Mouse (Mus musculus): ENCODE data around the gene Xylt1.
A peak's percentile ranks its signal among the peaks of the same experiment; 100 is the strongest.

The Xylt1 gene

DNA sequence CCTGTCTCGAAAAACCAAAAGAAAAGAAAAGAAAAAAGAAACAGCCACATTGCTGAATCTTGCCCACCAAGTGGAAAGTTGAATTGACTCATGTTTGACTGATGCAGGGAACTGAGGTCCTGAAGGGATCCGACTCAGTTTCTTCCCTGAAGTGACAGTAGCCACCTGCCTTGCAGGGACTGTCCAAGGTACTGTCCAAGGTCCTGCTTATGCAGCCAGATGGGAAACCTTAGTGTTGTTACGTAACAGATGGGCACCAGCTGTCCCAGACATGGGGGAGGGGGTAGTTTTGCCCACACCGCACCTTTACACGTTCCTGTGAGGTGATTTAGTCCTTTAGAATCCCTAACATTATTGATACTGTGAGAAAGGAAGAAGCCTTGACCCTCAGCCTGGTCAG lies 235.5 kb downstream of the Xylt1 start:
- DNase-seq (ENCODE audit: low spot score), result no peak

DNA sequence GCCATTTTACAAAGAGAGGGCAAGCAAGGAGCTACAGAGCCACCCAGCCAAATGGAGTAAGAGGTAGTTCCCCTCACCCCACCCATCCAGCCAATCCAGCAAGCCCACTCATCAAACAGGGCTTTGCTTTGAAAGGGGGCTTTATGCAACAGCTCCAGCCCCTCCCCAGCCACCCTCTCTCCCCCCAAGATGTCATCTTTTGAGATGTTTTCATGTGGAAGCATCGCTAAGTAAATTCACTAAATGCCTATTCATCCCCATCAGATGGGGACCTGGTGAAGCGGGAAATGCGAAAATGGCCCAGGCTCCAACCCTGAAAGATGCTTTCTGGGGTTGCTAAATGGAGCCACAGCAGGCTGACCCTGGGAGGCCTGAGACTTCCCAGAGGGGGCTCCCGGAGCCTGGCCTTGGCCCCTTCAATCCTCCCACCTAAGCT lies 238.0 kb downstream of the Xylt1 start:
- no peak for DNase-seq (ENCODE audit: low spot score)

DNA sequence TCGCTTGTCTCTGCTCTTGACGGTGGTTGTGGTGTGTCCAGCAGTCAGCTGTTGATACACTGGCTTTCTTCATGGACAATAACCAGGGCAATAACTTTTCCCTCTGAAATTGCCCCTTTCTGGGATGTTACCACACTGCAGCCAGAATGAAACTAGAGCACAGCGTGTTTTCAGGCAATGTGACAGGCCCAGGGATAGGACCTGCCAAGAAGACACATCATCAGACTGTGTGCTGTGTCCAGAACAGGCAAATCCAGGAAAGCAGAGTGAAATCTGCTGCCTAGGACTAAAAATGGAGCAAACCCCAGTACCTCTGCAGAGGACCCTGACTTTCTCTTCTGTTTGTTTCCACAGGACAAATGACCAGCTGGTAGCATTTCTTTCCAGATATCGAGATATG lies 240.8 kb downstream of the Xylt1 start:
- no peak for DNase-seq (ENCODE audit: low spot score)

DNA sequence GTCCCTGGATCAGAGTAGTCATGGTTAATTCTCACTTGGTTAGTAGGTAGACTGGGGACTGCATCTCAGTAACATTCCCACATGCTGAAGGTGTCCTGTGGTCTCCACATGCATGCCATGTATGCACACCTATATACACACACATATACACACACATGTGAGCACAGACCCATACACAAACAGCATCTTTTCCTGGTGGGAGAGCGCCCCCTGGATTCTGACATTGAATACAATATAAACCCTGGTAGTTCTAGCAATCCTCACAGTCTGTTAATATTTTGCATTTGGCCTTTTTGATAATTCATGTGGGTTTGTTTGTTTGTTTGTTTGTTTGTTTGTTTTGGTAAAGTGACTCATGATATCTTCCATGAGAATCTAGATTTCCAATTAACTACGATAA lies 242.0 kb downstream of the Xylt1 start:
- peak; percentile 25 for DNase-seq (ENCODE audit: low spot score)

DNA sequence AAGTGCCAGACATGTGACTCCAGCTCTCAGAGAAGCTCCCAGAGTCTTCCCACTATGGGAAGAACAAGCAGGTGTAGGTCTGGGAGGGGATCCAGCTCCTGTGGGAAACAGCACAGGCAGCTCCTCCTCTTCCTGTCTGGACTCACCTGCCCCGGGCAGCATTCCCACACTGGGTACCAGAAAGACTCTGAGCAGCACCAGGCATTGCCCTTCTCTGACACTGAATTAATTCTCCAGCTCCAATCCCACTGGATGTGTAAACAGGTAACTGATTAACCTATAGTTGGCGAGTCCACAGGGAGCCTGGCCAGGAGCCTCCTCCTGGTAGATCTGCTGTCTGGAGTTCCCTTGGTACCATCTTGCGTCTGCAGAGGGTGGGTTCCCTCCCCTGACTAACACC lies 248.0 kb downstream of the Xylt1 start:
- DNase-seq (ENCODE audit: low spot score), result no peak

DNA sequence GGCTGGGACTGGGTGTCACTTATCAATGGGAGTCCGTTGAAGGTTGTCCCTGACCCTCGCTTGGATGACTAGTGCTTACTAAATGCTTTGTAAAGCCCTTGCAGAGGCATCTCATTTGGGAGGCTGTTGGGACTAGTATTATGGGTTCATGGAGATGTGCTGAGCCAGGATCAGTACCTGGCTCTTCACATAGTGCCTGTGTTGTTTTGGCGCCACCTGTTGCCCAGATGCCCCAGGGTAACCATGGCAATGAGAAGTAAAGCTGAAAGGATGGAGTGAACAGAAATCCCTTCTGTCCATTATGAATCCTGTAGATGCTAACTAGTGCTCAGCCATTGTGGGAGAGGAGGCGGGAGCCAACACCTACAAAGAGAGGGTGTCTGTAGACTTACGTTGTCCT lies 249.9 kb downstream of the Xylt1 start:
- peak; percentile 5 for DNase-seq (ENCODE audit: low spot score)

DNA sequence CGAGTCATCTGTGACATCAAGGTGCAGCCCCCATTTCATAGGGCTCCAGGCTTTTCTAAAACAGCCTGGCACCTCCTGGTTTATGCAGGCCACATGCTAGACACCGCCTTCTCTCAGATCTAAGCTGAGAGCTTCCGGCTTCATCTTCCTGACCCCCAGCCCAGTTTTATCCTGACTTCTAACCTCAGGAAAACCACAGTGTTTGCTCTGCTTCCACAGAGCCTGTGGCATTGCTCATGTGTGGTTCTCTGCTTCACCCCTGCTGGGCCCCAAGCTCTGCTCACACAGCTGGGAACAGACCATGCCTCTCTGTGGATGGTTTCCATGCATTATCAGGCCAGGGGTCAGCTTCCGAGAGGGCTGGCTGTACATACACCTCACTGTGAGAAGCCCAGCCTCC lies 254.8 kb downstream of the Xylt1 start:
- DNase-seq (ENCODE audit: low spot score), result no peak

DNA sequence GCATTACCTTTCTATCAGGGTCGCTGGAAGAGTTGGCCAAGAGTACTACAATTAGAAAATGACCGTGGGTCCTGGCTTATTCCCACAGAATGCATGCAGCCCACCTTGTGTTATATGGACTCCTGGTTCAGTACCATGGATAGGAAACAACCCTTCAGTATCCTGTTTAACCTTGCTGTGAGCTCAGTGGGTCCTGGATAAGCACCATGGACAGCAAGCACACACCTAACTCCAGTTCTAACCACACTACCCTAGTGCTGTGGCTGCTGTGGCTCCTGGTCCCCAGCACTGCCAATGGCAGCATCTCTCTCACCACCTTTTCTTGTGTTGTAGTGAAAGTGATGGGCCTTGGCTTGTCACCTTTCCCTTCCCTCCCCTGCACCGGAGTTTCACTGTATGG lies 255.9 kb downstream of the Xylt1 start:
- DNase-seq (ENCODE audit: low spot score), result no peak

DNA sequence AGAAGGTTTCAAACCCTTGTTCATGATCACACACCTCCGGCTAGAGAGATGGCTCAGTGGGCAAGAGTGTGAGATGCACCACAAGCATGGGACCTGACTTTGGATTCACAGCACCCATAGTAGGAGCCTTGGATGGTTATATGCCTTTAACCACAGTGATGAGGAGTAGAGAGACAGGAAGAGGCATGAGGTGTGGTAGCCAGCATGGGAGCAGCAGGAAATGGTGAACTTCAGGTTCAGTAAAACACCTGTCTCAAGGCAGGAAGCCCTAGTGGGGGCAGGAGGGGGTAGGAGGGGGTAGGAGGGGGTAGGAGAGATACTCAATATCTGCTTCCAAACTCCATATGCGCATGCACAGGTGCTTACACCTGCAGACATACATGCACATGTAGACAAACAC lies 257.2 kb downstream of the Xylt1 start:
- no peak for DNase-seq (ENCODE audit: low spot score)

DNA sequence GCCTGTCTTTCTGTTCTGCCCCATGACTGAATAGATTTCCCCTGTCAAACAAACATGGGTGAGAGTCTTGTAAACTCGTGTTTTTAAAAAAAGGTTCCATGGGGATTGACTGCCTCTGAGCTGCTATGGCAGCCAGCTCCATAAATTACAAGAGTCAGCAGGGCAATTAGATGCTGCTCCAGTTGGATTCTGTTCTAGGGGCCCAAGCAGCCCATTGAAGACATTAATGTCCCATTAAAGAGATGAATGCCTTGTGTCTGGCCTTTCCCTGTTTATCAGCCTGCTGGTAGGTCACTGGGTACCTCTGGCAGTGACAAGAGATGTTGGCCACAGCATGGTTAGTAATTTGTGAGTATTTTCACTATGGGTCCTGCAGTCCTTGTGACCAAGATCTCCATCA lies 271.9 kb downstream of the Xylt1 start:
- DNase-seq (ENCODE audit: low spot score), result no peak

DNA sequence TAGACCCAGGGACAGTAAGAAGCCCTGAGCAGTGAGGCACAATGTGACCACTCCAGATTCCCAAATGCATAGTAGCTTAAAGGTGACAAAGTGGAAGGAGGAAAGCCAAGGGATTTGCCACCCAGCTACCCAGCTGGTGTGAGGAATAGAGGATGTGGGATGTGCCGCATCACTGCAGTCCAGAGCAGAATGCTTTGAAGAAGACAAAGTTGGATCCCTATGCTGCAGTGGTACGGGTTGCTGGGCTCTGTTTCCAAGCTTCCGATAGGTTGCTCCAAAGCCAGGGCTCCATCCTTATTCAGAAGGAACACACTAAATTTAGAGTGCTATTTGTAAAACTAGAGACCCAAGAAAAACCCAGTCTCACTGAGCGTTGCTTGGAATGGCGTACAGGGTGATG lies 275.0 kb downstream of the Xylt1 start:
- no peak for DNase-seq (ENCODE audit: low spot score)

DNA sequence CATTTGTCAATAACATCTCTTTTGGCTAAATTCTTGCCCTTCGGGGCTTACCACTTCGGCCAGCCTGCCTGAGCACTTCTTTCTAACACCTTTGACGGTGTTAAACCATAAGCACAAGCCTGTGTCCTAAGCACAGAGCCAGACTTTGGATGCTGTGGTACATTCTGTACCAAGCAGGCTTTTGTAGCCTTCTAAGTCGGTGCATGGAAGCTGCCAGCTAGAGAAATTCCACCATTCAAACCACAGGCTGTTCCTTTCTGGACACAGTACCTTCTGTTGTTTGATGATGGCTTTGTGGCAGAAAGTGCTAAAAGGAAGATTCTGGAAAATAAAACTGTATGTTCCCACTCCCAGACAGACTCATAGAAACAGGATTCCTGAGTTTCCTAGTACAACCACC lies 277.4 kb downstream of the Xylt1 start:
- no peak for DNase-seq (ENCODE audit: low spot score)

DNA sequence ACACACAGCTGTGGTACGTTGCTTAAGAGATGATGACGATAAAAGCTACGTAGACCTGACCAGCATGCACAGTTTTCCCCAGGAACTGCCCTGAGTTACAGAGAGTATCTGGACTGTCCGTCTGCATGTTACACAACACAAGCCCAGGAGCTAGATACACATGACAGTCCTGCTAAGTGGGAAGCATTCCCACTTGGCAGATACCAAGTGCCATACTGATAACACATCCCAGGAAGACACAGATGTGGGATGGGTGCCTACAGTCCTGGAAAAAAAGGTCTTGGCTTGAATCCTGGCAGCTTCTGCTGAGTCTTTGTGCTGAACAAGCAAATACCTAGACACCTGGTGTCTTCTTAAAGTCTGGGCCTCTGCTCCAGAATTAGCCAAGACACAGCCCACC lies 278.0 kb downstream of the Xylt1 start:
- DNase-seq (ENCODE audit: low spot score), result no peak

DNA sequence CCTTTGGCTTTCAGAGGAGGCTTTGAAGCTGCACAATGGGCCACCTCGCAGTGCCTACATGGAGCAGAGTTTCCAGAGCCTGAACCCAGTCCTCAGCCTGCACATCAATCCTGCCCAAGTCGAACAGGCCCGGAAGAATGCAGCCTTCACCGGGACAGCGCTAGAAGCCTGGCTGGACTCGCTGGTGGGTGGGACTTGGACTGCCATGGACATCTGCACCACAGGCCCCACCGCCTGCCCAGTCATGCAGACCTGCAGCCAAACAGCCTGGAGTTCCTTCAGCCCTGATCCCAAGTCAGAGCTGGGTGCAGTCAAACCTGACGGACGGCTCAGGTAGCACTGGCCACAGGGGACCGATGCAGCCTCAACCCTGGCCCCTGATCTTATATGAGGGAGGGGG lies 286.5 kb downstream of the Xylt1 start:
- no peak for DNase-seq (ENCODE audit: low spot score)

DNA sequence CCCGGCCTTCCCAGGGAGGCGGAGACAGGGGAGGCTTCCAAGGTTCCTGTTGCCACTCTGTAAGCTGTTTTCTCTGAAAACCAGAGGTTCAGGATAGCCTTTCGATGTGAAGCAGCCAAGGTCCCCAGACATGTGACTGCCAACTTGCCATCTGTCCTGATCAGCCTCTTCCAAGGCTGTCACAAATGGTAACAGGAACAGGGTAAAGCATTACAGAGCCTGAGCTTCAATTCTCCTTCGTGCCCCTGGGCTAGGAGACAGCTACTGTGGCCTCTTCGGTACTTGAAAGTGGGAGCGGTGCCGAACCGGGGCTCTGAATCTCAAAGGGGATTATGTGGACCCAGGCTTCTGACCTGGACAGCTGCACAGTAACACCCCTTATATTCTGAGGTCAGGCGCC lies 287.4 kb downstream of the Xylt1 start:
- DNase-seq (ENCODE audit: low spot score), result no peak

DNA sequence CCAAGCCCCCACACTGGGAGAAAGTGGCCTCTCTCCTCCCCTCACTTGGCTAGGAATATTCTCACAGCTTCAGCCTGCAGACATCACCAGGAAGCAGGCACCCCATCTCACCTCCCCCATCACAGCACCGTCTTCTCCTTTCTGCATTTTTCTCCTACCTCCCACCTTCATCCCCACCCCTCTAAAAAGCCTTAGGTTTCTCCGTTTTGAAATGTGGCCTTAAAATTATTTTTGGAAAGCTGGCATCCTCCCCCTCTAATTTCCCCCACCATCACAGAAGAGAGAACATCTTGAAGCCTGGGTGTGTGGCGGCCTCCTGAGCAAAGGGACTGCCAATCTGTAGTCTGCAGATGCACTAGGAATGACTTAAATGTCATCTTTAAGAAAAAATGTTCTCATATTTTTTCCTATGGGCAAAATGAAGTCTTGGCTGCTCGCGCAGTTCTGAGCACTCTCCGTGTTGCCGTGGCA lies 291.4 kb downstream of the Xylt1 start:
- no peak for DNase-seq (ENCODE audit: low spot score)

DNA sequence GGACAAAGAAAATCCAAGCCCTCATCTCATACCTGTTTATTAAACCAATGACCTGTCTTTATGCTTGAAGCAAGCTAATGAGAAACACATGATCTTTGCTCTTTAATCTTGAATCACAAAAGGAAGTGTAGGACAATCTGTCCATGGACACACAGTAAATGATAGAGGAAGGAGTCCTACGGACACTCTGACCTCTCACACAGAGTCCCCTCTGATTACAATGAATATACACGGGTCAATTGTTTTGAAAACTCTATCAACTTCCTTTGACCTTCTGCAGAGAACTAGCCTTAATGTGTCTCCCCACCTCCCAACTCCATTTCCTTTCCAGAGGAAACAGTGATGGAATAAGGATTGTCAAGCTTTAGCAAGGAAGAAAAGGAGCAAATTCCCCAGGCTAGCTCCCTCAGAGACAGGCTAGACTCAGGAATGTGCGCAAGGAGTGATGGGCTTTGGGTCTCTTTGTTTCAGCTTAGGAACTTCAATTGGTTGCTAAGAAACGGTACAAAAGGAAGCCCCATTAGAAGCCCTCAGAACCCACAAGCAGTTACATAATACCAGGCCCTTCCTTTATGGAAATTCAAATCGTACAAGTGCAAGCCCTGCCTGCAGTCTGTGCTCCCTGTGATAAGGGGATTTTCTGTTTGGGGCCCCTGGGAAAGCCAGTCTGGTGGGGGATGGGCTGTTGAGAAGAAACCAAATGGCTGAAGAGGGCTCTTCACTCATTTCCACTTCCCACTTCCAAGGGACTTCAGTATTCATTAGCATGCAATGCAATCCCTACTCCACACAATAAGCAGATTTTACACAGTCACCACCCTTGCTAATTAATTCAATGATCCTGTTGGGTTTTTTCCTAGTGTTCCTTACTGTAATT lies 305.6 kb downstream of the Xylt1 start:
- no peak for DNase-seq (ENCODE audit: low spot score)

DNA sequence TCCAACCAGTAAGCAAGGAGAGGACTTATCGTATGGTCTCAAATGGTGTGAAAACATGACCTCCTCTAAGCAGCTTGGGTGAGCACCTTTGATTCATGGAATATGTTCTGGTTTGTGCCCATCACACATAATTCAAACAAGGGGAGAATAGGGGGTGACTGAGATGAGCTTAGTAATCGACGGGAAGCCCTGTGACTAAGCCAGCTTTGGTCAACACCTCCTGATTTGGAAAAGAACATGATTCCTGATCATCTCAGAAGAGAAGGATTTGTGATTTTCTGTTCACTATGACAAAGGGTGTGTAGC lies 306.2 kb downstream of the Xylt1 start:
- no peak for DNase-seq (ENCODE audit: low spot score)

DNA sequence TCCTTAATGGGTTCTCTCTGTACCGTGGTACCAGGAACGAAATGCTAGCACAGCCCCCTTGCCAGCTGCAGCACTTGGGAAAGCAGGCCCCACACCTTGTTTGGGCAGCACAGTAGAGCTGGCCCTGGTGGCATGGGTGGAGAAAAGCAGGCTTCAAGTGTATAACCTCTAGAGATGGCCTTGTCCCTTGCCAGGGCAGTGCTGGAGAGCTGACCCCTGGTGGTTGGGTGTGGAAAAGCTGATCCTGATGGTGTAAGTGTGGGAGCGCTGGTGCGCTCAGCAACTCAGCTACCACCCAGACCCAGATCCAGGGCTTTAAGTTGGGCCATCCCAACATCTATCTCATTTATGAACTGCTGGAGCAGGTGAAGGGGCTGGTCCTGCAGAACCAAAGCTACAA lies 314.8 kb downstream of the Xylt1 start:
- DNase-seq (ENCODE audit: low spot score), result no peak

DNA sequence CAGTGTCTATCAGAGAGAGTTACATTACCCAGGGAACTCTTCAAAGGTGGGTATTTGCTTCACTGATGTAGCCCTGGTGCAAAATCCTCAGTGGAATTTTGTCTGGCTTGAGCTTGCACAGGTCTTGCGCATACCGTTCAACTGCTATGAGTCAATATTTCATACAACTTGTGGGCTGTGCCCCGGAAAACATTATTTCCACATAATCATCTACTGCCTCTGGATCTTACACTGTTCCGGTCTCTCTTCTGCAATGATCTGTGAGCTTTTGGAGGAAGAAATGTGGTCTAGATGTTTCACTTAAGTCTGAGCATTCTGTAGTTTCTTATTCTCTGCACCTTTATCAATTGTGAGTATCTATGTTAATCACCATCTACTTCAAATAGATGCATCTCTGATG lies 316.9 kb downstream of the Xylt1 start:
- DNase-seq (ENCODE audit: low spot score), result no peak

DNA sequence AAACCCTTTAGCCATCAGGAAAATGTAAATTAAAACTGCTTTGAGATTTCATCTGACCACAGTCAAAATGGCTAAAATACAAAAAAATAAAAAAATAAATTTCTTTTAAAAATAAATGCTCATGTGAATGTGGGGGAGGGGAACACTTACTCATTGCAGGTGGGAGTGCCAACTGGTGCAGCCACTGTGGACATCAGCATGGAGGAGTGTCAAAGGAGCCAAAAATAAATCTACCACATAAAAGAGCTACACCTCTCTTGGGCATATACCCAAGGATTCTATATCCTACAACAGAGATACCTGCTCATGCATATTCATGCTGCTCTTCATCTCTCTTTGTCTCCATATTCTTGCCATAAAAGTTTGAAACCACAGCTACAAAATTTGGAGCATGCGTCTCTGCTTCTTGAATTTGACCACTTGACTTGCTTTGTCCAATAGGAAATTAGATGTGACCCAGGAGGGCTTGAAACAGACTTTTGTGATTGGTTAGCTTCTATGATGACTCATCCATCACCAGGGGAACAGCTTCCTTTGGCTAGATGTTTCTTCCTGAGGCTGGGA lies 317.9 kb downstream of the Xylt1 start:
- DNase-seq (ENCODE audit: low spot score), result no peak

DNA sequence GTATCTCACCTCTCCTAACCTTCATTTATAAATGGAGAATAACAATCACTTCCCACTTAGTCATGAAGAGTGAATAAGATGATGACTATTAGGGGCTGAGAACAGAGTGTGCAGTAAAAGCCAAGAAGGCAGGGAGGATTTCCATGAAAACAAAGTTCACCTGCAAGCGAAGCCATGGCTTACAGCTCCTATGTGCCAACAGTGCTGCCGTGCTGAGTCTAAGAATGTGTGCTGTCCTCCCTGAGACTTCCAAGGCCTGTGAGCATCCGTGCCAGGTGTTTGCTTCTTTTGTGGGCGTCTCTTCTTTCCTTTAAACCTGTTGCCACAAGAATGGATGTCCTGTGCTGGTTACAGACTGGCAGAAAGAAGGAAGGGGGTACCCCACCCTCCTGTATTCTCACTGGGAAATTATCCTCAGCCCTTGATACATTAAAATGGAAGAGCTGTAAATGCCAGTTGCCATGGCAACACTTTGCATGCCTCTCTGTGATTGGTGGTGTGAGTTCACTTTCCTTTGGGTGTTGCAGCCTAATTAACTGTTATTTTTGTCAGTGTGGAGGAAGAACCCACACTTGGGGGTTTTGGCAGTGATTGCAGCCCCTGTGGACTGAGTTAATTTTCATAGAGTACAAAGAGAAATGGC lies 318.7 kb downstream of the Xylt1 start:
- no peak for DNase-seq (ENCODE audit: low spot score)

DNA sequence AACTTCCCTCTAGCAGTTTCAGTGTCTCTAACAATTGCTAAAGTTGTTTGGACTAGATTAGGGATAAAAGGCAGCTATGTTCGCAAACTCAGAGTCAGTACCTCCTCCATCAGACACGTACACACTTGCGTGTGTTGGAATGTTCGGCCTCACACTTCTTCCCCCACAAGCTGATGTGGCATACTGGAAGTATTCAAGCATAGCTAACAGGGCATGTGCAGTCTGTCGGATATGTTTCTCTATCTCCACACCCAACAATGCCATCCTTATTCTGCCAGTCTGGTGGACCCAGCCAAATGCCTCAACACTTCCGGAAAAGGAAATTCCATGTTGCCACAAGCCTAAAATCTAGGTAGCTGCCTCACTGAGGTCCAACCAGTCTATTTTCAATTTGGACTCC lies 319.3 kb downstream of the Xylt1 start:
- no peak for DNase-seq (ENCODE audit: low spot score)

Data from urinary bladder, postnatal 25 days (tissue).